10 mouse cellular contexts compared by ENCODE assay signal in genomic region chr9:8035546-8035945, GRCm38 (mm10). TPM values are rescaled to one million over a fixed set of nuclear protein-coding genes. Genes with fewer than 3 reads are reported as not detected.
DNase-seq lines count a peak whose midpoint lies in the region; ATAC-seq and TF ChIP-seq lines count a peak whose summit lies in the region.
"Had no signal": no experiment of that assay in that cellular context is flagged by ENCODE, and none has a peak within 500 bp of the region (broad histone marks: within the 10 kb centered on the region; RNA-seq: fewer than 3 reads in every experiment).

No protein-coding gene starts in this region.

- TF ChIP-seq CTCF in lung, embryonic 14.5 days (IDR thresholded peaks at IDR 0.05; ENCODE audit: low read depth) = no peak

- DNase-seq in heart, adult 8-10 months (ENCODE audit: low spot score) = no peak
- DNase-seq in ES-CJ7 (ENCODE audit: low read depth, low spot score) = peak; percentile 84
- DNase-seq in forebrain, embryonic 14.5 days (ENCODE audit: low spot score) = peak; percentile 22
- peak; percentile 55 for DNase-seq in lung, embryonic 14.5 days
- no peak for DNase-seq in frontal cortex, postnatal 25 days (ENCODE audit: low spot score in 2 of 2)
- no peak for DNase-seq in B cell, adult 2 months
- DNase-seq in adrenal gland, postnatal 36 days = no peak
- DNase-seq: gastrocnemius, postnatal 10 days had no signal

- ATAC-seq in heart, embryonic 13.5 days (ENCODE audit: extremely low read depth, insufficient number of reproducible peaks, low FRiP score, low TSS enrichment) = no peak
- ATAC-seq in forebrain, embryonic 14.5 days = peak; percentile 73
- ATAC-seq in lung, embryonic 14.5 days (ENCODE audit: insufficient read depth) = peak; percentile 88

- H3K9me3 ChIP-seq in heart, embryonic 13.5 days = no peaks in the 10 kb centered on the region
- H3K9me3 ChIP-seq in forebrain, embryonic 14.5 days (replicated peaks; ENCODE audit: control insufficient read depth, low read length) = no peaks in the 10 kb centered on the region
- no peaks in the 10 kb centered on the region for H3K9me3 ChIP-seq in lung, embryonic 14.5 days (ENCODE audit: low read depth, low read length)

- no peak overlapping the region for H3K27ac ChIP-seq in heart, embryonic 13.5 days (replicated peaks)
- no peak overlapping the region for H3K27ac ChIP-seq in forebrain, embryonic 14.5 days (ENCODE audit: low read depth, low read length)
- peak overlapping the region; percentile 19; the same call in 1 of the 2 replicates for H3K27ac ChIP-seq in lung, embryonic 14.5 days (ENCODE audit: low read depth)

- H3K27me3 ChIP-seq in heart, embryonic 13.5 days (replicated peaks) = no peaks in the 10 kb centered on the region
- H3K27me3 ChIP-seq in forebrain, embryonic 14.5 days (replicated peaks; ENCODE audit: control insufficient read depth, insufficient read depth, low read length) = no peaks in the 10 kb centered on the region
- H3K27me3 ChIP-seq in lung, embryonic 14.5 days (ENCODE audit: insufficient read depth, low read length) = no peaks in the 10 kb centered on the region

- 20% methylated on average over 7 of the region's 7 CpGs for WGBS in heart, embryonic 13.5 days
- whole genome bisulfite sequencing in forebrain, embryonic 14.5 days = 40% methylated on average over 7 of the region's 7 CpGs
- WGBS in lung, embryonic 14.5 days = 15% methylated on average over 7 of the region's 7 CpGs

- peak overlapping the region; percentile 40 for H3K4me2 ChIP-seq in heart, embryonic 13.5 days
- no peak overlapping the region for H3K4me2 ChIP-seq in forebrain, embryonic 14.5 days (ENCODE audit: low read length)
- H3K4me2 ChIP-seq in lung, embryonic 14.5 days = peak overlapping the region; percentile 13

- no peak overlapping the region for H3K4me3 ChIP-seq in heart, embryonic 13.5 days
- H3K4me3 ChIP-seq in forebrain, embryonic 14.5 days (ENCODE audit: low read depth, low read length) = no peak overlapping the region
- no peak overlapping the region for H3K4me3 ChIP-seq in lung, embryonic 14.5 days (ENCODE audit: low read depth, low read length)

- H3K9ac ChIP-seq in heart, embryonic 13.5 days = no peak overlapping the region
- no peak overlapping the region for H3K9ac ChIP-seq in forebrain, embryonic 14.5 days (ENCODE audit: low read length)
- no peak overlapping the region for H3K9ac ChIP-seq in lung, embryonic 14.5 days

- peaks cover 6% of the 10 kb centered on the region for H3K4me1 ChIP-seq in heart, embryonic 13.5 days
- no peaks in the 10 kb centered on the region for H3K4me1 ChIP-seq in forebrain, embryonic 14.5 days (ENCODE audit: control insufficient read depth, insufficient read depth, low read length)
- peaks cover 3% of the 10 kb centered on the region; the same call in 1 of the 2 replicates for H3K4me1 ChIP-seq in lung, embryonic 14.5 days (ENCODE audit: insufficient read depth)

- H3K36me3 ChIP-seq in heart, embryonic 13.5 days = no peaks in the 10 kb centered on the region
- H3K36me3 ChIP-seq in forebrain, embryonic 14.5 days (ENCODE audit: control insufficient read depth, insufficient read depth, low read length) = no peaks in the 10 kb centered on the region
- H3K36me3 ChIP-seq in lung, embryonic 14.5 days (ENCODE audit: insufficient read depth) = no peaks in the 10 kb centered on the region

RNA-seq across cellular contexts. Expression of gene Cfap300, which starts 7.1 kb away (rescaled TPM):
- polyA plus RNA-seq in heart, embryonic 13.5 days (2015; fragmentation: Nextera tagmentation; extraction: Ambion mirVana) = 5.8 and 6.7 TPM in 2 replicates
- 1 to 10 TPM in 1 of 4 experiments, under 1 TPM in 3; 0.27 to 1.0 (median 0.89) TPM for total RNA-seq in heart, adult 8-10 months (2022)
- polyA plus RNA-seq in forebrain, embryonic 14.5 days (2014; fragmentation: Nextera tagmentation; extraction: Ambion mirVana) = 17.4 and 18.1 TPM in 2 replicates
- polyA plus RNA-seq in lung, embryonic 14.5 days (2014; fragmentation: Nextera tagmentation; extraction: Ambion mirVana) = 10.8 and 13.0 TPM in 2 replicates
- 1 to 10 TPM; 3.7 to 7.4 TPM for total RNA-seq in adrenal gland, postnatal 36 days (2021)
- total RNA-seq: neutrophil, adult 5-6 weeks had no signal

RNA-seq across cellular contexts. Expression of gene Yap1, which starts 31.1 kb away (rescaled TPM):
- polyA plus RNA-seq in heart, embryonic 13.5 days (2015; fragmentation: Nextera tagmentation; extraction: Ambion mirVana) = 24.2 and 24.5 TPM in 2 replicates
- 10 to 100 TPM; 68.5 to 92.9 (median 77.7) TPM for total RNA-seq in heart, adult 8-10 months (2022)
- polyA plus RNA-seq in forebrain, embryonic 14.5 days (2014; fragmentation: Nextera tagmentation; extraction: Ambion mirVana) = 7.6 and 8.7 TPM in 2 replicates
- 37.7 and 42.0 TPM in 2 replicates for polyA plus RNA-seq in lung, embryonic 14.5 days (2014; fragmentation: Nextera tagmentation; extraction: Ambion mirVana)
- 10 to 100 TPM; 79.7 to 81.0 TPM for total RNA-seq in adrenal gland, postnatal 36 days (2021)

Comparison
In these comparisons a context has a peak if more than half of its experiments do, and no peak if none do; other contexts are left out.
1. DNase-seq: peak in ES-CJ7 (single experiment), forebrain, embryonic 14.5 days (single experiment) and lung, embryonic 14.5 days (single experiment); none in heart, adult 8-10 months (single experiment), frontal cortex, postnatal 25 days (0 of 2), B cell, adult 2 months (0 of 2) and adrenal gland, postnatal 36 days (0 of 2).